Mouse (Mus musculus) C2C12 (cell line): Measurements from ENCODE around the gene Ccdc12. TPM values are rescaled to one million over a fixed set of nuclear protein-coding genes. Genes with fewer than 3 reads are reported as not detected.

Experiments used
- H3K27me3 ChIP-seq: one replicate; pipeline ENCODE4 v1.6.1; 2011; ENCODE audit not compliant: control insufficient read depth, insufficient read depth, insufficient read length
- H3K36me3 ChIP-seq: one replicate; pipeline ENCODE4 v1.6.1; 2011; ENCODE audit not compliant: control insufficient read depth, insufficient read depth
- H3K4me3 ChIP-seq: one replicate; pipeline ENCODE4 v1.5.1; 2011; ENCODE audit warnings: mild to moderate bottlenecking, control low read depth; ENCODE audit not compliant: poor library complexity, insufficient read depth, severe bottlenecking
- H3K79me2 ChIP-seq: one replicate; pipeline ENCODE4 v1.6.1; 2011; ENCODE audit not compliant: control insufficient read depth, insufficient read depth
- H3K79me3 ChIP-seq: one replicate; pipeline ENCODE4 v1.6.1; 2011; ENCODE audit warnings: low read depth, control low read depth
- H3ac ChIP-seq: one replicate; pipeline ENCODE3; 2011; ENCODE audit warnings: low read depth; ENCODE audit not compliant: control insufficient read depth, insufficient read length
- CEBPB ChIP-seq: IDR thresholded peaks from one replicate; pipeline ENCODE4 v1.6.1; 2011; ENCODE audit warnings: low read depth, mild to moderate bottlenecking, control low read depth, moderate library complexity
- CTCF ChIP-seq: IDR thresholded peaks from one replicate; pipeline ENCODE4 v1.5.1; 2011; ENCODE audit not compliant: control insufficient read depth, insufficient read depth, insufficient read length
- FOSL1 ChIP-seq: IDR thresholded peaks from one replicate; pipeline ENCODE4 v1.8.0; 2011; ENCODE audit warnings: mild to moderate bottlenecking, low read length; ENCODE audit not compliant: poor library complexity, insufficient read depth, severe bottlenecking
- MAX ChIP-seq: IDR thresholded peaks from one replicate; pipeline ENCODE4 v1.6.1; 2011; ENCODE audit warnings: mild to moderate bottlenecking, control low read depth
- MYOD1 ChIP-seq: IDR thresholded peaks from one replicate; pipeline ENCODE4 v1.6.1; 2011; ENCODE audit warnings: low read depth; ENCODE audit not compliant: control insufficient read depth, insufficient read length
- MYOG ChIP-seq: IDR thresholded peaks from one replicate; pipeline ENCODE4 v1.6.1; 2011; ENCODE audit not compliant: control insufficient read depth, insufficient read length; ENCODE audit errors: extremely low read depth
- USF1 ChIP-seq: IDR thresholded peaks from one replicate; pipeline ENCODE4 v1.6.1; 2011; ENCODE audit warnings: low read depth, mild to moderate bottlenecking, control low read depth, moderate library complexity
- polyA plus RNA-seq: library from polyadenylated mRNA; unstranded; fragments of >200 nt; fragmentation: generic; extraction: Trizol; gene quantifications from one replicate; pipeline ENCODE4 v1.2.1, GENCODE M21; 2012; ENCODE audit warnings: missing spikeins

Gene Ccdc12
- polyA plus RNA-seq, 1 experiment, result 86.7 TPM

GRCm38 (mm10) chr9:110695165-110695755 lies 39.0 kb downstream of the Ccdc12 start:
- no peak for TF ChIP-seq FOSL1
- H3K79me3 ChIP-seq, result no peaks in the 10 kb centered on the region

GRCm38 (mm10) chr9:110696427-110696826 lies 40.1 kb downstream of the Ccdc12 start:
- no peak overlapping the region for H3ac ChIP-seq
- H3K79me3 ChIP-seq, result no peaks in the 10 kb centered on the region
- H3K79me2 ChIP-seq, result no peaks in the 10 kb centered on the region
- no peak overlapping the region for H3K4me3 ChIP-seq
- no peak for TF ChIP-seq USF1
- H3K27me3 ChIP-seq, result no peaks in the 10 kb centered on the region
- peaks cover 11% of the 10 kb centered on the region for H3K36me3 ChIP-seq

More at GRCm38 (mm10) chr9:110695165-110695755, 39.0 kb downstream of the Ccdc12 start:
- H3K27me3 ChIP-seq, result no peaks in the 10 kb centered on the region
- H3K79me2 ChIP-seq, result peaks cover 9% of the 10 kb centered on the region
- no peak overlapping the region for H3ac ChIP-seq
- H3K4me3 ChIP-seq, result no peak overlapping the region
- H3K36me3 ChIP-seq, result peaks cover 11% of the 10 kb centered on the region

DNA sequence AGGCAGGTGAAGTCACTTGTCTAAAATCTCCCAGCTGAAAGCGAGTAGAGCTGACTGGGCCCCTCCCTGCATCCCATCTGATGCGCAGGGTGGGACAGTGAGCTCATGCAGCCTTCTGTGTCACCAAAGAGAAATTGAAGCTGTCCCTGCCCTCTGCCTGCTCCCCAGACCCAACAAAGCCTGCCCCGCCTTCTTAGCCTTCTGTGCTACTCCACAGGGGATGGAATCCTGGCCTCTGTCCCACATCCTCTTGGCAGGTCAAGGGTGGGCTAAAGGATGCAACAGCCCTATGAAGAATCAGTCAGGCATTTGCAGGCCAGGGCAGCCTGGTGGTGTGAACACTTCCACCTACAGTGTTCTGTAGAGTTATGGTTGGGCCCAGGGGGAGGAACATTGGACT lies 41.2 kb downstream of the Ccdc12 start:
- TF ChIP-seq FOSL1 (no peak), CTCF (no peak), MYOD1 (no peak), CEBPB (no peak), USF1 (no peak), MYOG (no peak), MAX (no peak)
- Histone ChIP-seq H3K36me3 (peaks cover 11% of the 10 kb centered on the region), H3K27me3 (no peaks in the 10 kb centered on the region), H3K79me2 (no peaks in the 10 kb centered on the region), H3K4me3 (no peak overlapping the region), H3ac (no peak overlapping the region), H3K79me3 (no peaks in the 10 kb centered on the region)

DNA sequence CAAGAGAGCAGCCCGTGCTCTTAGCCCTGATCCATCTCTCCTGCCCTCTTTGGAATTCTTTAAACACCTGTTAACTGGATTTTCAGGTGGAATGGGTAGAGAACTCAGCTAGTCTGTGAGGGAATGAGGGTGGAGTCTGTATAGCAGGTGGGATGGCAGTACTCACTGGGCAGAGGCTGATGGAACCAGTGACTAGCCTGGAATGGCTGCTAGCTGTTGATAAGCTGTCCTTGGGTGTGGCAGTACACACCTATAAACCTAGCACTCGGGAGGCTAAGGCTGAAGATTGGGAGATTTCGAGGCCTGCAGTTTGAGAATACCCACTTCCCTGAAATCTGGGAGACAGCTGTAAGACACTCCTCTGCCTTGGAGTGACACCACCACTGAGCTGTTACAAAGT lies 43.3 kb downstream of the Ccdc12 start:
- Histone ChIP-seq H3ac (no peak overlapping the region), H3K4me3 (no peak overlapping the region), H3K36me3 (peaks cover 5% of the 10 kb centered on the region), H3K79me2 (no peaks in the 10 kb centered on the region), H3K79me3 (no peaks in the 10 kb centered on the region), H3K27me3 (no peaks in the 10 kb centered on the region)
- TF ChIP-seq USF1 (no peak), FOSL1 (no peak), MAX (no peak), CTCF (no peak), MYOG (no peak)

GRCm38 (mm10) chr9:110701114-110702032 lies 45.1 kb downstream of the Ccdc12 start:
- no peaks in the 10 kb centered on the region for H3K36me3 ChIP-seq
- no peak overlapping the region for H3K4me3 ChIP-seq
- no peak overlapping the region for H3ac ChIP-seq
- TF ChIP-seq FOSL1 (no peak), MYOG (no peak), USF1 (no peak), CTCF (no peak), MAX (no peak), CEBPB (no peak), MYOD1 (no peak)
- H3K27me3 ChIP-seq, result no peaks in the 10 kb centered on the region
- H3K79me2 ChIP-seq, result no peaks in the 10 kb centered on the region
- no peaks in the 10 kb centered on the region for H3K79me3 ChIP-seq

- no peaks in the 10 kb centered on the region for H3K27me3 ChIP-seq
- TF ChIP-seq MYOD1 (no peak), CTCF (no peak), CEBPB (no peak), FOSL1 (no peak), MYOG (no peak), USF1 (no peak), MAX (no peak)
These were observed 46.5 kb downstream of the Ccdc12 start for GRCm38 (mm10) chr9:110702848-110703247.

More at GRCm38 (mm10) chr9:110702848-110703247, 46.5 kb downstream of the Ccdc12 start:
- no peak overlapping the region for H3ac ChIP-seq
- H3K36me3 ChIP-seq, result no peaks in the 10 kb centered on the region
- no peak overlapping the region for H3K4me3 ChIP-seq
- H3K79me3 ChIP-seq, result no peaks in the 10 kb centered on the region
- H3K79me2 ChIP-seq, result no peaks in the 10 kb centered on the region
